Mouse (Mus musculus): ENCODE measurements around the gene Piwil1. TPM values are rescaled to one million over a fixed set of nuclear protein-coding genes. Genes with fewer than 3 reads are reported as not detected.

The Piwil1 gene
- polyA plus RNA-seq, 1 experiment from 2014 or later, result not detected

DNA sequence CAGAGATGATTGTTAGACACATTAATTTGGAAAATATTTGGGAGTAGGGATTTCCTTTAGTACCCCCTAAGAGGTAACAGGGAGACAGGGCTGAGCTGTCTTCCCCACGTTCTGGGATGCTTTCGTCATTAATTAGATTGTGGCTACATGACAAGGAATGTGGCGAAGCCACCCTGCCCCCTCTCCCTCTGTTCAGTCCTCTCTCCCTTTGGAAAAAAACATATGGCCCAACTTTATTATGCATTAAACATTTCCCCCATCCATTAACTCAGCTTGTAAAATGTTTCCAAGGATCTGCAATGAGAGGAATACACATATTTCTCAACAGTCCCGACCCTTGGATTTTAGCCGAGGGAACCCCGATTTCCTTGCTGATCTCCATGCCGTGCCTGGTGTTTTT, 35.0 kb upstream of the Piwil1 start:
- DNase-seq (ENCODE audit: low spot score) (peak; percentile 19), ATAC-seq (replicated peaks; ENCODE audit: low FRiP score, low read depth) (no peak)
- Histone ChIP-seq H3K4me1 (replicated peaks; ENCODE audit: insufficient read depth, low read length) (no peaks in the 10 kb centered on the region), H3K36me3 (ENCODE audit: insufficient read depth, low read length) (no peaks in the 10 kb centered on the region), H3K4me2 (ENCODE audit: low read length) (no peak overlapping the region; the same call in 1 of the 2 replicates), H3K4me3 (replicated peaks; ENCODE audit: low read depth, low read length) (no peak overlapping the region), H3K9me3 (replicated peaks; ENCODE audit: low read length) (no peaks in the 10 kb centered on the region; the same call in 1 of the 2 replicates), H3K9ac (ENCODE audit: low read depth, low read length) (no peak overlapping the region), H3K27ac (no peak overlapping the region), H3K27me3 (ENCODE audit: insufficient read depth, low read length) (no peaks in the 10 kb centered on the region)
- TF ChIP-seq CTCF (IDR thresholded peaks at IDR 0.05; ENCODE audit: low read depth), result no peak
- WGBS, result 54% methylated on average over 7 of the region's 7 CpGs

DNA sequence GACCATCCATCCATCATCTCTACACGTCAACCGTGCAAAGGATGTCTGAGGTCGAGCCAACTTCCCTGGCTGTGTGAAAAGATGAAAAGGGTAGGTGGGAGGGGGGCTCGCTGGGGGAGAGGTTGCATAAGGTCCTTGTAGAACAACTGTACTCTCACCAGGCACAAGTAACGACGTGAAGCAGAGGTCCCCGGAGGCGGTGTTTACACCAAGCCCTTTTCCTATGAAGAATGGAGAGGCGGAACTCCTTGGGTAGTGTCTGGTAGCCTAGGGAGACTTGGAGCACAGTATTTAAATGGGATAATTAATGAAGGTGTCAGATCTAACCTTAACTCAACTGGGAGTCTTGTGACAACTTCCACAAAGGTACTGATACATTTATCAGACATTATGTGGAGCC, 28.2 kb upstream of the Piwil1 start:
- Histone ChIP-seq H3K4me2 (ENCODE audit: low read length) (no peak overlapping the region), H3K9me3 (replicated peaks; ENCODE audit: low read length) (no peaks in the 10 kb centered on the region; the same call in 1 of the 2 replicates), H3K9ac (ENCODE audit: low read depth, low read length) (no peak overlapping the region), H3K4me1 (replicated peaks; ENCODE audit: insufficient read depth, low read length) (no peaks in the 10 kb centered on the region), H3K4me3 (replicated peaks; ENCODE audit: low read depth, low read length) (no peak overlapping the region), H3K27ac (no peak overlapping the region), H3K36me3 (ENCODE audit: insufficient read depth, low read length) (no peaks in the 10 kb centered on the region), H3K27me3 (ENCODE audit: insufficient read depth, low read length) (no peaks in the 10 kb centered on the region)
- TF ChIP-seq CTCF (IDR thresholded peaks at IDR 0.05; ENCODE audit: low read depth), result no peak
- DNase-seq (ENCODE audit: low spot score), result no peak
- WGBS, result 61% methylated on average over 9 of the region's 9 CpGs
- no peak for ATAC-seq (replicated peaks; ENCODE audit: low FRiP score, low read depth)

DNA sequence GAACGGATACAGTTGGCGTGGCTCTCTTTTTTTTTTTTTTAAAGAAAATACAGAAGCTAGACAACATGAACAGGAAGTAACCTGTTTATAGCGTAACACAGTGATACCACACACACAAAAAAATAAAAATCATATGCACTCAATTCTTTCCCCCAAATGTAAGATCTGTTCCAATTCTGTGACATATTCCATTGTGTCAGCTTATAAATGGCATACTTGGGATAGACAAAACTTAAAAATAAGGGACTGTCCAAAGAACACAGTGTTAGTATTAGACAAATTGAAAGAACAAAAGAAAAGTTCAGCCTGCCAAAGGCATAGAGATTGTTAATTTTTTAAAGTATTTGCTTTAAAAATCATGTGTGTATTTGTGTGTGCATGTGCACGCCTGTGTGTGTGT, 25.0 kb upstream of the Piwil1 start:
- no peak for TF ChIP-seq CTCF (IDR thresholded peaks at IDR 0.05; ENCODE audit: low read depth)
- no peaks in the 10 kb centered on the region for H3K4me1 ChIP-seq (replicated peaks; ENCODE audit: insufficient read depth, low read length)
- no peaks in the 10 kb centered on the region for H3K27me3 ChIP-seq (ENCODE audit: insufficient read depth, low read length)
- no peak overlapping the region for H3K4me2 ChIP-seq (ENCODE audit: low read length)
- no peak for ATAC-seq (replicated peaks; ENCODE audit: low FRiP score, low read depth)
- no peak overlapping the region for H3K27ac ChIP-seq
- no peaks in the 10 kb centered on the region for H3K36me3 ChIP-seq (ENCODE audit: insufficient read depth, low read length)
- no peaks in the 10 kb centered on the region; the same call in 1 of the 2 replicates for H3K9me3 ChIP-seq (replicated peaks; ENCODE audit: low read length)
- 86% methylated on average over 4 of the region's 4 CpGs for WGBS
- H3K9ac ChIP-seq (ENCODE audit: low read depth, low read length), result no peak overlapping the region
- no peak for DNase-seq (ENCODE audit: low spot score)
- H3K4me3 ChIP-seq (replicated peaks; ENCODE audit: low read depth, low read length), result no peak overlapping the region

DNA sequence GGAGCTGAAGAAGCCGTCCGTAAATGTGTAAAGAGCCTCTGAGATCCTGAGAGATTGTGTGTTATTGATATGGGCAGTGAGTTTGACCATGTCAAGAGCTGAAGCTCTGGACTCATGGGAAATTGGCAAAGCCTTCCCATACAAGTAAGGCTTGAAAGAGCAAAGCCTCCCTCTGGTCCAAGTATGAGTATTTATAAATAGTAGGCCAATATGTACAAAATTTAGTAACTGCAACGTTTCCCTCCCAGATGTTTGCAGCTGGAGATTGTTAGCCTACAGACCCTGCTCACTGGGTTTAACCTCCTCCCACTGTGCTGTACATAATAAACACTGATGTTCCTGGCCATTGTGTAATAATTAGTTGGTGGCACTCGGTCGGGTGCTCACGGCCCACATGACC, 24.5 kb upstream of the Piwil1 start:
- no peaks in the 10 kb centered on the region for H3K36me3 ChIP-seq (ENCODE audit: insufficient read depth, low read length)
- H3K9ac ChIP-seq (ENCODE audit: low read depth, low read length), result no peak overlapping the region
- H3K27ac ChIP-seq, result no peak overlapping the region
- no peak for DNase-seq (ENCODE audit: low spot score)
- no peak for ATAC-seq (replicated peaks; ENCODE audit: low FRiP score, low read depth)
- no peaks in the 10 kb centered on the region; the same call in 1 of the 2 replicates for H3K9me3 ChIP-seq (replicated peaks; ENCODE audit: low read length)
- H3K4me3 ChIP-seq (replicated peaks; ENCODE audit: low read depth, low read length), result no peak overlapping the region
- H3K4me2 ChIP-seq (ENCODE audit: low read length), result no peak overlapping the region
- H3K27me3 ChIP-seq (ENCODE audit: insufficient read depth, low read length), result no peaks in the 10 kb centered on the region
- no peak for TF ChIP-seq CTCF (IDR thresholded peaks at IDR 0.05; ENCODE audit: low read depth)
- WGBS, result 79% methylated on average over 6 of the region's 6 CpGs
- H3K4me1 ChIP-seq (replicated peaks; ENCODE audit: insufficient read depth, low read length), result no peaks in the 10 kb centered on the region

DNA sequence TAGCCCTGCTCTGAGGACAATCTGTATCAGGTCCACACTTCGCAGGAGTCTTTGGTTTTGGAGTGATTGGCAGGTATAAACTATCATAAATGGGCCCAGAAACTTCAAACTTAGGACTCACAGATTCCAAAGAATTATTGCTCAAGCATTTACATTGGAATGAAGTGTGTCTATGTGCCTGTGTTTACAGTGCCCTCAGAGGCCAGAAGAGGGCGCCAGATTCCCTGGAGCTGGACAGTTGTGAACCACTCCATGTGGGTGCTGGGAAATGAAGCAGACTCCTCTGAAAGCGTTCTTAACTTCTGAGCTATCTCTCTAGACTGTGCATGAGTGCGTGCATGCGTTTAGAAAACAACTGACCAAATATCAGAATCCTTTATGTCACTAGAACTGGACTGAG, 20.9 kb upstream of the Piwil1 start:
- Histone ChIP-seq H3K36me3 (ENCODE audit: insufficient read depth, low read length) (no peaks in the 10 kb centered on the region), H3K9ac (ENCODE audit: low read depth, low read length) (no peak overlapping the region), H3K4me1 (replicated peaks; ENCODE audit: insufficient read depth, low read length) (no peaks in the 10 kb centered on the region), H3K9me3 (replicated peaks; ENCODE audit: low read length) (no peaks in the 10 kb centered on the region; the same call in 1 of the 2 replicates), H3K4me2 (ENCODE audit: low read length) (no peak overlapping the region), H3K27ac (no peak overlapping the region), H3K27me3 (ENCODE audit: insufficient read depth, low read length) (no peaks in the 10 kb centered on the region), H3K4me3 (replicated peaks; ENCODE audit: low read depth, low read length) (no peak overlapping the region)
- DNase-seq (ENCODE audit: low spot score) (peak; percentile 9), ATAC-seq (replicated peaks; ENCODE audit: low FRiP score, low read depth) (no peak)
- 45% methylated on average over 5 of the region's 5 CpGs for WGBS
- TF ChIP-seq CTCF (IDR thresholded peaks at IDR 0.05; ENCODE audit: low read depth), result peak; percentile 62

- Histone ChIP-seq H3K9me3 (replicated peaks; ENCODE audit: low read length) (no peaks in the 10 kb centered on the region; the same call in 1 of the 2 replicates), H3K4me3 (replicated peaks; ENCODE audit: low read depth, low read length) (no peak overlapping the region), H3K9ac (ENCODE audit: low read depth, low read length) (no peak overlapping the region), H3K4me2 (ENCODE audit: low read length) (peak overlapping the region; percentile 35), H3K36me3 (ENCODE audit: insufficient read depth, low read length) (no peaks in the 10 kb centered on the region), H3K4me1 (replicated peaks; ENCODE audit: insufficient read depth, low read length) (no peaks in the 10 kb centered on the region), H3K27me3 (ENCODE audit: insufficient read depth, low read length) (no peaks in the 10 kb centered on the region), H3K27ac (no peak overlapping the region; the same call in 1 of the 2 replicates)
- TF ChIP-seq CTCF (IDR thresholded peaks at IDR 0.05; ENCODE audit: low read depth), result no peak
- WGBS, result 8% methylated on average over 10 of the region's 10 CpGs
- ATAC-seq (replicated peaks; ENCODE audit: low FRiP score, low read depth), result peak; percentile 74
- peak; percentile 11 for DNase-seq (ENCODE audit: low spot score)
Measured at GRCm38 (mm10) chr5:128684192-128684591, 18.1 kb upstream of the Piwil1 start.

GRCm38 (mm10) chr5:128684621-128685020, 17.7 kb upstream of the Piwil1 start:
- TF ChIP-seq CTCF (IDR thresholded peaks at IDR 0.05; ENCODE audit: low read depth), result no peak
- H3K4me1 ChIP-seq (replicated peaks; ENCODE audit: insufficient read depth, low read length), result no peaks in the 10 kb centered on the region
- H3K27ac ChIP-seq, result no peak overlapping the region; the same call in 1 of the 2 replicates
- H3K27me3 ChIP-seq (ENCODE audit: insufficient read depth, low read length), result no peaks in the 10 kb centered on the region
- peak; percentile 57 for ATAC-seq (replicated peaks; ENCODE audit: low FRiP score, low read depth)
- no peak overlapping the region for H3K9ac ChIP-seq (ENCODE audit: low read depth, low read length)
- no peaks in the 10 kb centered on the region for H3K36me3 ChIP-seq (ENCODE audit: insufficient read depth, low read length)
- 9% methylated on average over 15 of the region's 15 CpGs for WGBS
- no peak overlapping the region for H3K4me3 ChIP-seq (replicated peaks; ENCODE audit: low read depth, low read length)
- no peaks in the 10 kb centered on the region for H3K9me3 ChIP-seq (replicated peaks; ENCODE audit: low read length)
- peak overlapping the region; percentile 35 for H3K4me2 ChIP-seq (ENCODE audit: low read length)
- DNase-seq (ENCODE audit: low spot score), result peak; percentile 79
